Mouse (Mus musculus): Measurements from ENCODE around the gene Aff3.

GRCm38 (mm10) chr1:38212386-38212785, 452.4 kb downstream of the Aff3 start:
- TF ChIP-seq CTCF (IDR thresholded peaks at IDR 0.05; ENCODE audit: low read depth) (no peak), EP300 (optimal IDR thresholded peaks at IDR 0.05) (no peak)

Data from stomach, postnatal 0 days (tissue).